Mouse (Mus musculus): ENCODE measurements around the gene Dot1l. TPM values are rescaled to one million over a fixed set of nuclear protein-coding genes. Genes with fewer than 3 reads are reported as not detected.
A peak's percentile ranks its signal among the peaks of the same experiment; 100 is the strongest.

The Dot1l gene
- polyA plus RNA-seq (2016; fragmentation: Nextera tagmentation; extraction: Ambion mirVana) = 26.4 and 28.3 TPM in 2 replicates

DNA sequence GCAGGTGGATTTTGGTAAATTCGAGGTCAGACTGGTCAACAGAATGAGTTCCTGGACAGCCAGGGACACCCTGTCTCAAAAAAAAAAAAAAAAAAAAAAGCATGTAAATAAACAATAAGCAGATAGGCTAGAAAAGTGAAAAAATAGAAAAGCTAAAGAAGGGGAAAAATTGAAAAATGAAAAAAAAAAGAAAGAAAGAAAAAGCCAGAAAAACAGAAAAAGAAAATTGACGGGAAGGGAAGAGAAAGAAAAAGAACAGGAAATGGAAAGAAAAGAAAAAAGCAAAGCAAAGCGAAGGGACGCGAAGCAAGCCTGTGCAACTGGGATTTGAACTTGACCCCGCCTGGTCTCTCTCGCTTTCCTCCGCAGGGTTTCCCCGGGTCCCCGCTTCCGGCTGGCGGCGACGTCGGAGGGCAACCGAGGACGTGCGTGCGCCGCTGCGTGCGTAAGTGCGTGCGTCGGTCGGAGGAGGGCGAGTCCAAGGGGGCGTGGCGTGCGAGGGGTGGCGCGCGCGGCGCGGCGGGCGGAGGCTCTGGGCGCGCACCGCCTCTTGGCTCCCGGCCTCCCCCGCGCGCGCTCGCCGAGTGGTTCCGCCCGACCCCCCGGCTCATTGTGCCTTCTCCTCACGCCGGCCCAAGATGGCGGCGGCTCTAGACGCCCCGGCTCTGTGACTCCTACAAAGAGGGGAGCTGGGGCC, at the start of gene Dot1l:
TSS of gene Dot1l (plus strand) at position 613 of the 697 bp plus-strand sequence.
- Histone ChIP-seq H3K27ac (peak within 1 kb of the TSS; percentile 99), H3K4me3 (peak within 1 kb of the TSS; percentile 99), H3K27me3 (ENCODE audit: low read depth, poor library complexity, severe bottlenecking) (no peaks in the 10 kb centered on the region), H3K9me3 (replicated peaks) (no peaks in the 10 kb centered on the region), H3K4me1 (peaks cover 50% of the 10 kb centered on the region), H3K36me3 (0 out of 2 replicates have a peak, but pooled peaks cover 3% of the 10 kb centered on the region)
- peak; percentile 100 for DNase-seq (ENCODE audit: low spot score)
- WGBS = 2% methylated on average over 57 of the region's 57 CpGs

DNA sequence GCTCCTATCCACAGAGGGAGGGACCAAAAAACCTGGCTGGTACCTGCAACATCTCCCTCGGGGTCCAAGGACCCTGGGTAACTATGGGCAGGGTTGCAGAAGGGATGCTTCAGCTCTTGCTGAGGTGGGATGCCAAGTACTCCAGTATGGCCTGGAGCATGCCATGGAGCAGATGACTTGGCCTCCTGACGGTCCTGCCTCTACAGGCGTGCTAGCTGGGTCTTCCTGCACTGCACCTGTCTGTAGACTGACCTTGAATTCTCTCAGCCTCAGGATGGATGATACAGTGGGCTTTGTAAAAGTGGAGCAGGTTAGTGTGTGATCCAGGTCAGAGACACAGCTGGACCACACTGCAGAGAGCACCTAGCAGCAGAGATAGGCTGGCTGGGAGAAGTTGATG, 49.5 kb upstream of the Dot1l start:
- no peak for DNase-seq (ENCODE audit: low spot score)
- peaks cover 32% of the 10 kb centered on the region for H3K4me1 ChIP-seq
- 80% methylated on average over 3 of the region's 3 CpGs for WGBS
- H3K27ac ChIP-seq = no peak overlapping the region
- 0 out of 2 replicates have a peak overlapping the region, but pooled peaks have one; percentile 6 for H3K4me3 ChIP-seq
- no peaks in the 10 kb centered on the region for H3K27me3 ChIP-seq (ENCODE audit: low read depth, poor library complexity, severe bottlenecking)
- peaks cover 56% of the 10 kb centered on the region for H3K36me3 ChIP-seq
- H3K9me3 ChIP-seq (replicated peaks) = no peaks in the 10 kb centered on the region

DNA sequence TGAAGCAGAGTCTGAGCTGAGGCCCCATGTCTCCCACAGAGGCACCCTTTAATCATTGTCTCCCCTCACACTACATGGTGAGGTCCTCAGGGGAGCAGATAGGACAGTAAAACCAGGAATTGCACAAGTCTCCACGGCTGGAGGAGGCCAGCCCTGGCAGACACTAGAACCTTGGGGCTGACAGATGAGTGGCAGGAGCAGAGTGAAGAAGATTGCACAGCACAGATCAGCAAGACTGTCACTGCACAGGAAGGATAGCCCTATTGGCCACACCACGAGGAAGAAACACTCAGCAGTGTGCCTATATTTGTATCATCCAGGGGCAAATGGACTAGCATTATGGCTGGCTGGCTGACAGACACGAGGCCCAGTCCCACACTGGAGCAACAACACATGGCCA, 44.2 kb upstream of the Dot1l start:
- Histone ChIP-seq H3K27me3 (ENCODE audit: low read depth, poor library complexity, severe bottlenecking) (no peaks in the 10 kb centered on the region), H3K4me3 (no peak overlapping the region), H3K27ac (no peak overlapping the region), H3K4me1 (no peaks in the 10 kb centered on the region), H3K36me3 (peaks cover 100% of the 10 kb centered on the region), H3K9me3 (replicated peaks) (no peaks in the 10 kb centered on the region)
- 91% methylated on average over 3 of the region's 3 CpGs for WGBS
- no peak for DNase-seq (ENCODE audit: low spot score)

DNA sequence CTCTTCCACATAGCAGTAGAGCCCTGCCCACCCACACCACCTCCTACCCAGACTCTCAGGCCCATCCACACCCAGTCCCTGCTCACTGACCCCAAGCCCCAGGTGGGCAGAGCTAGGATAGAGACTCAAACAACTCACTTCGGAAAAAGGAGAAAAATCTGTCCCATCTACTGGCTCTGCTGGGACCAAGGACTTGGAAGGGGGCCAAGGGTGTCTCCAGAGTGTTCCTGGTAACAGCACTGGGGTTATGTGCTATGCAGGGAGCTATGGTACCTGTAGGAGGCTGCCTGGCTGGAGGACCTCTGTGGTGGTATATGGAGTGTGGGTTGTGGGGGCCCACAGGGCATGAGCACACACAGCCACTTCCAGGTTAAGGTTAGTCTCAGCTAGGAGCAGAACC, 37.7 kb upstream of the Dot1l start:
- Histone ChIP-seq H3K36me3 (peaks cover 100% of the 10 kb centered on the region), H3K27ac (no peak overlapping the region), H3K4me1 (no peaks in the 10 kb centered on the region), H3K27me3 (ENCODE audit: low read depth, poor library complexity, severe bottlenecking) (no peaks in the 10 kb centered on the region), H3K9me3 (replicated peaks) (no peaks in the 10 kb centered on the region), H3K4me3 (no peak overlapping the region)
- no peak for DNase-seq (ENCODE audit: low spot score)
- WGBS = 94% methylated on average over 1 of the region's 1 CpGs

GRCm38 (mm10) chr10:80727369-80728127, 27.5 kb upstream of the Dot1l start:
- 82% methylated on average over 5 of the region's 5 CpGs for WGBS
- H3K27me3 ChIP-seq (ENCODE audit: low read depth, poor library complexity, severe bottlenecking) = no peaks in the 10 kb centered on the region
- no peaks in the 10 kb centered on the region for H3K9me3 ChIP-seq (replicated peaks)
- no peak overlapping the region for H3K4me3 ChIP-seq
- H3K27ac ChIP-seq = no peak overlapping the region
- no peaks in the 10 kb centered on the region for H3K4me1 ChIP-seq
- H3K36me3 ChIP-seq = peaks cover 100% of the 10 kb centered on the region
- no peak for DNase-seq (ENCODE audit: low spot score)

DNA sequence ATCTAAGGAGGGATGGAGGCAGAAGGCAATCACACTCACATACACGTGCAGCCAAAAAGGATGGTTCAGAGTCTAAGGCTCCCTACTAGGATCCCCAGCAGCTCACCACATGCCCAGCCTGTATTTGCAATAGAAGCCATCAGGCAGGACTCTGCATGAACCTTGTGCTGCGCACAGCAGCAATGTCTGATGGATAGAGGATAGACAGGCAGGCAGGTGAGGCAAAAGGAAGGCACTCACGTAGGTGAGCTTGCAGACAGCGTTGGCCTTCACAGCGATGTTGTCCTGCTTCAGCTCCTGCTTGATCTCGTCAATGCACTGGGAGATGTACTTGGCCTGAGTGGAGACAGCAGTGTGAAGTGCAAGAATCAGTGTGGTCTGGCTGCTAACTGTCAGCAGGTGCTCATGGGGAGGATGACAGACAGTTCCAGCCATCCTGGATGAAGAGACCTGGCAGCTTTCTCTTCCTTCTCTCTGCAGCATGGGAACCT, 22.4 kb upstream of the Dot1l start:
- no peak overlapping the region for H3K27ac ChIP-seq
- no peaks in the 10 kb centered on the region for H3K27me3 ChIP-seq (ENCODE audit: low read depth, poor library complexity, severe bottlenecking)
- H3K9me3 ChIP-seq (replicated peaks) = no peaks in the 10 kb centered on the region
- H3K4me1 ChIP-seq = no peaks in the 10 kb centered on the region
- peaks cover 94% of the 10 kb centered on the region for H3K36me3 ChIP-seq
- WGBS = 96% methylated on average over 6 of the region's 6 CpGs
- H3K4me3 ChIP-seq = no peak overlapping the region
- DNase-seq (ENCODE audit: low spot score) = no peak

DNA sequence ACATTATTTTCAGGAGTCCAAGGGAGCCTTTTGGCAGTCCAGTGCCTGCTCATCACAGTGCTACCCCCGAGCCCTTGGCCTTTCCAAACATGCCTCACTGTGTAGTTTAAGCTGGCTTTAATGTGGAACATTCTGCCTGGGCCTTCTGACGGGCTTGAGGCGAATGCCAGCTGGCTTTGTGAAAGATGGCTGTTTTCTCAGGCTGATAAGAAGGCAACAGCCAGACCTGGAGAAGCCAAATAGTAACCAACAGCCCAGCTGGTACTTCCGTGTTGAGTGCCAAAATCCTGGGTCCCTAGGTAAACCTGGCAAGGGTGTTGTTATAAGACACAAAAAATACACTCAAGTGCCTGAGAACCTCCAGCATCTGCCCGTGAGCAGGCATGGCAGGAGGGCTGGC, 18.3 kb upstream of the Dot1l start:
- H3K4me1 ChIP-seq = peaks cover 18% of the 10 kb centered on the region
- H3K27ac ChIP-seq = no peak overlapping the region
- no peak overlapping the region for H3K4me3 ChIP-seq
- 86% methylated on average over 5 of the region's 5 CpGs for WGBS
- H3K36me3 ChIP-seq = peaks cover 69% of the 10 kb centered on the region
- no peaks in the 10 kb centered on the region for H3K9me3 ChIP-seq (replicated peaks)
- no peak for DNase-seq (ENCODE audit: low spot score)
- H3K27me3 ChIP-seq (ENCODE audit: low read depth, poor library complexity, severe bottlenecking) = no peaks in the 10 kb centered on the region

DNA sequence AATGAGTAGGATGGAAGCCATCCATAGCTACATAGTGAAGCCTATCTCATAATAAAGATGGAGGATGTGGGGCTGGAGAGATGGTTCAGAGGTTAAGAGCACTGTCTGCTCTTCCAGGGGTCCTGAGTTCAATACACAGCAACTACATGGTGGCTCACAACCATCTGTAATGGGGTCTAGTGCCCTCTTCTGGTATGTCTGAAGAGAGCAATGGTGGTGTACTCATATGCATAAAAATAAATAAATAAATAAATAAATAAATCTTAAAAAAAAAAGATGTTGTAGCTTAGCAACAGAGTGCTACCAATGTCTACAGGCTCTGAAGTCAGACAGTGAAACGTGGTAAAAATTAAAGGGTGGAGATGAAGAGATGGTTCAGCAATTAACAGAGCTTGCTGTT, 16.3 kb upstream of the Dot1l start:
- Histone ChIP-seq H3K27me3 (ENCODE audit: low read depth, poor library complexity, severe bottlenecking) (no peaks in the 10 kb centered on the region), H3K4me1 (peaks cover 24% of the 10 kb centered on the region), H3K27ac (no peak overlapping the region), H3K4me3 (no peak overlapping the region), H3K9me3 (replicated peaks) (no peaks in the 10 kb centered on the region), H3K36me3 (peaks cover 51% of the 10 kb centered on the region)
- 79% methylated on average over 1 of the region's 1 CpGs for WGBS
- DNase-seq (ENCODE audit: low spot score) = no peak

DNA sequence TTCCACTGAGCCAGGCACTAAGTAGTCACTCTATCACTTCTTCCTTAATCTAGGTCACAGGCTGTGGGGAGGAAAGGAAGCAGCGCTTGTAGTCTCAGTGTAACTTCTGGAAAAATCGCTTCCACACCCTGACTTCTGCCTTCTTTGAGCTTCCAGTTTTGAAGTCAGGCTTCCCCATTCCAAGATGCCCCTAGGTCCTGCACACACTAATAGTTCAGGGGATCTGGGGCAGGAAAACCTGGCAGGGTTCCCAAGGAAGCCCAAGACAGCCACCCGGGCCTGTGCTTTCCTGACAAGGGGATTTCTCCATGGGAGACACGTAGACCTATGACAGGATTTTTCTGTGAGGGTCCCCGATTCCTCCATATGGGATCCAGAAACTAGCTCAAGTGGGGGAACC, 13.9 kb upstream of the Dot1l start:
- Histone ChIP-seq H3K9me3 (replicated peaks) (no peaks in the 10 kb centered on the region), H3K27me3 (ENCODE audit: low read depth, poor library complexity, severe bottlenecking) (no peaks in the 10 kb centered on the region), H3K4me3 (peak overlapping the region; percentile 98), H3K4me1 (peaks cover 28% of the 10 kb centered on the region), H3K36me3 (peaks cover 30% of the 10 kb centered on the region), H3K27ac (peak overlapping the region; percentile 94)
- no peak for DNase-seq (ENCODE audit: low spot score)
- WGBS = 42% methylated on average over 5 of the region's 5 CpGs

GRCm38 (mm10) chr10:80741634-80742179, 13.3 kb upstream of the Dot1l start:
- WGBS = under 1% methylated on average over 46 of the region's 46 CpGs
- Histone ChIP-seq H3K4me1 (peaks cover 28% of the 10 kb centered on the region), H3K36me3 (peaks cover 25% of the 10 kb centered on the region), H3K27me3 (ENCODE audit: low read depth, poor library complexity, severe bottlenecking) (no peaks in the 10 kb centered on the region), H3K27ac (peak overlapping the region; percentile 94), H3K9me3 (replicated peaks) (no peaks in the 10 kb centered on the region), H3K4me3 (peak overlapping the region; percentile 98)
- no peak for DNase-seq (ENCODE audit: low spot score)

DNA sequence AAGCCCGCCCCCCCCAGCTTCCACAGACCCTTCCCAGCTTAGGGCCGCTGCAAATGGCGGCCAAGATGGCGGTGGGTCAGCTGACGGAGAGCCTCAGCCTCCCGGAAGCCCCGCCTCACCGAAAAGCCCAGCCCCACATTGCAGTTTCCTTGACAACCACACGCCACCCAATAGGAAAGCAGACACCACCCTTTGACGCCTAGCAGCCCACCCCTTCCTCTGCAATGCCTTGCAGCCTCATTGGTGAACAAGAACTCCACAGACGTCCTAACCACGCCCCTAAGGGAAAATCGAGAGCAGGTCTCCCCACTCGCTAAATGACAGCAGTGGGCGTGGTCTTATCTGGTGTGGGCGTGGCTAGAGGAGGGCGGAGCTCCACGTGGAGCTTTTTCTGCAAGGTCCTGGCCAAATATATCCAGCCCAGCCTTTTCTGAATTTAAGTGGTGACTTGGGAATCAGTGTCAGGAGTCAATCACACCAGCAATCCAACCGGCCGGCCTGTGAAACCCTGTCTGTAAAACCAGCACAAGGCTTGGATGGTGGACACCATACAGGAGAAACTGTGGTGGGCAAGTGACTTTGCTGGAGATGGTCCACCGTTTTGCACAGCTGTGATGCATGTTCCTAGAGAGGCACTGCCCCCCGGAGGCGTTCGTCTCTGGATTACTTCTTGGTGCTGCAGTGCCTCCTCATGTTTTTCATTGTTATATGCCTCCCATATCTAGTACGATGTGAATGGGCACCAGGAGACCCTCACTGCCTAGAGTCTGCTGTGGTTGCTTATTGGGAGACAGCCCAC, 12.6 kb upstream of the Dot1l start, which contains the start of gene Ap3d1:
TSS of gene Ap3d1 (minus strand) at position 85 of the 799 bp plus-strand sequence.
- Histone ChIP-seq H3K27ac (peak within 1 kb of the TSS; percentile 94), H3K4me1 (peaks cover 28% of the 10 kb centered on the region), H3K36me3 (peaks cover 18% of the 10 kb centered on the region), H3K4me3 (peak within 1 kb of the TSS; percentile 98), H3K27me3 (ENCODE audit: low read depth, poor library complexity, severe bottlenecking) (no peaks in the 10 kb centered on the region), H3K9me3 (replicated peaks) (no peaks in the 10 kb centered on the region)
- 2% methylated on average over 25 of the region's 25 CpGs for WGBS
- peak; percentile 92 for DNase-seq (ENCODE audit: low spot score)

- Histone ChIP-seq H3K27ac (no peak overlapping the region), H3K9me3 (replicated peaks) (no peaks in the 10 kb centered on the region), H3K27me3 (ENCODE audit: low read depth, poor library complexity, severe bottlenecking) (no peaks in the 10 kb centered on the region), H3K36me3 (peaks cover 10% of the 10 kb centered on the region; the same call in 1 of the 2 replicates), H3K4me3 (no peak overlapping the region), H3K4me1 (peaks cover 37% of the 10 kb centered on the region)
- 37% methylated on average over 5 of the region's 5 CpGs for WGBS
- peak; percentile 35 for DNase-seq (ENCODE audit: low spot score)
Observed at GRCm38 (mm10) chr10:80744262-80744661, 10.7 kb upstream of the Dot1l start.
